Mouse (Mus musculus) bone marrow macrophage, adult 2 months (primary cell): ENCODE data around the gene Cntn2. TPM values are rescaled to one million over a fixed set of nuclear protein-coding genes. Genes with fewer than 3 reads are reported as not detected.

Experiments
- H3K27ac ChIP-seq: 2 replicates; pipeline ENCODE4 v1.5.1; 2012; ENCODE audit warnings: low read depth, low read length; ENCODE audit not compliant: insufficient read depth
- H3K4me1 ChIP-seq: 2 replicates; pipeline ENCODE4 v1.6.1; 2012; ENCODE audit warnings: low read length; ENCODE audit not compliant: control insufficient read depth, insufficient read depth
- H3K4me3 ChIP-seq: 2 replicates; pipeline ENCODE4 v1.5.1; 2012; ENCODE audit warnings: mild to moderate bottlenecking, low read length, moderate library complexity; ENCODE audit not compliant: insufficient read depth
- CTCF ChIP-seq: IDR thresholded peaks from 2 replicates; pipeline ENCODE4 v1.5.1; 2012; ENCODE audit warnings: low read depth, mild to moderate bottlenecking, low read length, moderate library complexity
- POLR2A ChIP-seq: IDR thresholded peaks from 2 replicates; pipeline ENCODE4 v1.6.1; 2012; ENCODE audit warnings: mild to moderate bottlenecking, low read depth, low read length, borderline replicate concordance
- polyA plus RNA-seq: library from polyadenylated mRNA; stranded (reverse); fragments of >200 nt; gene quantifications from 2 replicates; pipeline ENCODE4 v1.2.4, GENCODE M21; 2012; ENCODE audit not compliant: missing spikeins, insufficient read depth, insufficient read length

Cntn2 gene
- polyA plus RNA-seq, 1 experiment: not detected

GRCm38 (mm10) chr1:132519734-132520133, 23.3 kb downstream of the Cntn2 start:
- TF ChIP-seq POLR2A (no peak), CTCF (no peak)
- Histone ChIP-seq H3K27ac (no peak overlapping the region), H3K4me3 (no peak overlapping the region), H3K4me1 (no peaks in the 10 kb centered on the region)

DNA sequence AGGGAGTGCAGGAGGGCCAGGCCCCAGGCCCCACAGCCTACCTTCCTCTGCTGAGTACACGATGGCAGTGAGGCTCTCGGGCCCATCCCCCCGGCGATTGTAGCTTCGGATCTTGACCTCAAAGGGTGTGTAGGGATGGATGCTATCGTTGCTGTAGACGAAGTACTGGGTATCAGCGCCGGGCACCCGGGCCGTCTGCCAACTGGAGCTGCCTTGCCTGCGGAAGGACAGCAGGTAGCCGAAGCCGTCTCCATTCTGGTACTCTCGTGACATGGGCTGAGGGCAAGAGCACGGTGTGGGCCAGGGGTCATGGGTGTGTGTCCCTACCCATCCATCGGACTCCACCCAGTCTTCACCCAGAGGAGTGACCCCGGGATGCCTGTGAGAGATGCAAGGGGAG, 24.4 kb downstream of the Cntn2 start:
- no peak overlapping the region for H3K27ac ChIP-seq
- TF ChIP-seq CTCF: no peak
- TF ChIP-seq POLR2A: no peak
- H3K4me1 ChIP-seq: no peaks in the 10 kb centered on the region
- no peak overlapping the region for H3K4me3 ChIP-seq

GRCm38 (mm10) chr1:132516776-132517175, 26.3 kb downstream of the Cntn2 start:
- H3K27ac ChIP-seq: no peak overlapping the region
- no peak overlapping the region for H3K4me3 ChIP-seq
- TF ChIP-seq POLR2A (no peak), CTCF (no peak)
- no peaks in the 10 kb centered on the region for H3K4me1 ChIP-seq

GRCm38 (mm10) chr1:132515339-132515738, 27.7 kb downstream of the Cntn2 start:
- H3K4me3 ChIP-seq: no peak overlapping the region
- no peak for TF ChIP-seq POLR2A
- no peak for TF ChIP-seq CTCF
- no peak overlapping the region for H3K27ac ChIP-seq
- no peaks in the 10 kb centered on the region for H3K4me1 ChIP-seq

- TF ChIP-seq CTCF (no peak), POLR2A (no peak)
- H3K4me3 ChIP-seq: no peak overlapping the region
- no peaks in the 10 kb centered on the region for H3K4me1 ChIP-seq
- no peak overlapping the region for H3K27ac ChIP-seq
Measured at GRCm38 (mm10) chr1:132512106-132512505, 30.9 kb downstream of the Cntn2 start.

- H3K27ac ChIP-seq: no peak overlapping the region
- H3K4me1 ChIP-seq: no peaks in the 10 kb centered on the region
- TF ChIP-seq POLR2A (no peak), CTCF (no peak)
- no peak overlapping the region for H3K4me3 ChIP-seq
Measured at GRCm38 (mm10) chr1:132511521-132511920, 31.5 kb downstream of the Cntn2 start.

DNA sequence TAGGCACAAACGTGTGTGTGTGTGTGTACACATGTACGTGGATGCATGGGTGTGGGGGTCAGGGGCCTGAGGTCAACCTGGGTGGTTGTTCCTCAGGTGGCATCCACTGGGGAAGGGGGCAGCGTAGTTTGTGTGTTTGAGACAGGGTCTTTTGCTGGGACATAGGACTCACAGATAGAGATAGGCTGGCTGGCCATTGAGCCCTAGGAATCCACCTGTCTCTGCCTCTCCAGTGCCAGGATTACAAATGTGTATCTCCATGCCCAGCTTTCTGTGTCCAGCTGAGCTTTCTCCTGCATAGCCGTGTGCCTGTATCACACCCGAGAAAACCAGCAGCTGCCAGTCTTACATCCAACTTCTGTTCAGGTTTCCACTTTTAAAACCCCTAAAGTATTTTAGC, 33.3 kb downstream of the Cntn2 start:
- H3K4me1 ChIP-seq: no peaks in the 10 kb centered on the region
- H3K27ac ChIP-seq: no peak overlapping the region
- no peak overlapping the region for H3K4me3 ChIP-seq
- no peak for TF ChIP-seq POLR2A
- TF ChIP-seq CTCF: no peak

- H3K27ac ChIP-seq: no peak overlapping the region
- H3K4me1 ChIP-seq: no peaks in the 10 kb centered on the region
- TF ChIP-seq CTCF: no peak
- TF ChIP-seq POLR2A: no peak
- H3K4me3 ChIP-seq: no peak overlapping the region
Measured at GRCm38 (mm10) chr1:132506656-132507055, 36.4 kb downstream of the Cntn2 start.

GRCm38 (mm10) chr1:132506058-132506457, 37.0 kb downstream of the Cntn2 start, which contains the start of gene Tmem81:
Gene Tmem81 (plus strand): TSS chr1:132506230.
- Histone ChIP-seq H3K4me3 (no peak within 1 kb of the TSS), H3K27ac (no peak within 1 kb of the TSS), H3K4me1 (no peaks in the 10 kb centered on the region)
- no peak for TF ChIP-seq POLR2A
- no peak for TF ChIP-seq CTCF

DNA sequence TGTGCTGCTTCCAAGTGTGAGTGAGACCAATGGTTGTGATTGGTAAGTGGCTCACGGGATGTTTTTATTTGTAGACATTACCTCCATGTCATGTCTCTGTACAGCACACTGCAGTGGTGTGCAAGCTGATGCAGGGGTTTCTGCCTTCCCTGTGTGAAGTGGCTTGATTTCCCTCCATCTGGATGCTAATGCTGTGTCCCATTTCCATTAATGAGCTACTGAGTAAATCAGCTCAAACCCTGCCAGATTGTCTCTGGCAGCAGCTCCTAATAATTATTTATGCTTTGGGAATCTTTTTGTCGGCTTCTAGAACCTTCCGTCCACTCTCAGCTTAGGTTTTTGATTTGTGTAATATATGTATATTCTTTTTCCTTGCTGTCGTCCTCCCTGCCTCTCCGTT, 37.9 kb downstream of the Cntn2 start:
- Histone ChIP-seq H3K4me3 (no peak overlapping the region), H3K4me1 (no peaks in the 10 kb centered on the region), H3K27ac (no peak overlapping the region)
- no peak for TF ChIP-seq CTCF
- no peak for TF ChIP-seq POLR2A

DNA sequence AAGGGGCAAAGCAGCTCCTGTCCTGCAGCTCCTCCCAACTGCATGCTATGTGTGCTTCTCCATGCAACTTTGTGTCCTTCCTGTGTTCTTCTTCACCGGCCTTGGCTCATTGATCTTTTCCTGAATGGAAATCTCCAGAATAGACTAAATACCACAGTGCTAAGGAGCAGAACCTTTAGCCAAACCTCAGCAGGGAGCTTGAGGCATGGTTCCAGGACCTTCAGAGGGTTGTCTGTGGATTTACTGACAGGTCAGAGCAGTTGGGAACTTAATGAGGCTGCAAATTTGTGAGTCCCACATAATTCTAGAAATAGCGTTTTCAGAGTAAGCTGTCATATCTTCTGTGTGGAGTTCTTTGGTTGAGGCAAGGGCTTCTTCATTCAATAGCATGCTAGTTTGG, 42.5 kb downstream of the Cntn2 start:
- Histone ChIP-seq H3K27ac (no peak overlapping the region), H3K4me3 (no peak overlapping the region), H3K4me1 (no peaks in the 10 kb centered on the region)
- TF ChIP-seq POLR2A (no peak), CTCF (no peak)
